Mouse (Mus musculus): ENCODE measurements at regions not wholly inside any gene's neighbourhood (a gene's known extent, or its start where the extent isn't known, plus 50 kb on each side); places are given as distances from the start of the nearest gene placed in this dataset.

GRCm38 (mm10) chr14:102014976-102015603, 285.3 kb downstream of the Lmo7 start:
- TF ChIP-seq CTCF (IDR thresholded peaks at IDR 0.05; ENCODE audit: control insufficient read depth, insufficient read depth, insufficient replicate concordance, low read depth, low read length) (no peak), POLR2A (IDR thresholded peaks at IDR 0.05; ENCODE audit: control insufficient read depth, low read depth, low read length) (no peak)
